Mouse (Mus musculus) frontal cortex, postnatal 36 days (tissue): ENCODE measurements around the gene Nrp2.
A peak's percentile ranks its signal among the peaks of the same experiment; 100 is the strongest.

ENCODE experiments used
- DNase-seq, 2 experiments: peaks; one replicate each; pipeline ENCODE4 v3.0.0; 2022; ENCODE audit warnings: low spot score in 2 of 2

Nrp2 gene

DNA sequence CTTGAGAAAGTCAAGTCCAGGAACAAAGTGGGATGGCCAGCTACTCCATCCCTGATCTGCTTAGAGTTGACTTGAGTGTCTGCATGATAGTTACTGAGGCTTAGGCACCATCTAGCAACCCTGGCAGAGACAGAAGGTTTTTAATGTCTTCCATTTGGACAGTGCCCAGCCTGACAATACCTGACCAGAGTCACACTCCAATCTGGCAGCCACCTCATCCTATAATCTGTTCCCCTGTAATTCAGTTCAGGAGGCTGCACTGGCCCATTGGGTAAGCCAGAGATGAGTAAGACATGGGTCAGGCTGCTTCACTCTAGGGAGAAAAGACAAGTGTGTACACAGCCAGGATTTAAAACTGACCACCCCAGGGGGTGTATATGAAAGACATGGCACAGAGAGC, 79.5 kb downstream of the Nrp2 start:
- DNase-seq: no peak

GRCm38 (mm10) chr1:62783354-62784083, 80.4 kb downstream of the Nrp2 start:
- DNase-seq: no peak

GRCm38 (mm10) chr1:62784084-62784392, 81.0 kb downstream of the Nrp2 start:
- DNase-seq: no peak

GRCm38 (mm10) chr1:62786255-62786654, 83.2 kb downstream of the Nrp2 start:
- DNase-seq: peak; percentile 71 to 84

- DNase-seq: no peak
Measured at GRCm38 (mm10) chr1:62787546-62787945, 84.5 kb downstream of the Nrp2 start.

DNA sequence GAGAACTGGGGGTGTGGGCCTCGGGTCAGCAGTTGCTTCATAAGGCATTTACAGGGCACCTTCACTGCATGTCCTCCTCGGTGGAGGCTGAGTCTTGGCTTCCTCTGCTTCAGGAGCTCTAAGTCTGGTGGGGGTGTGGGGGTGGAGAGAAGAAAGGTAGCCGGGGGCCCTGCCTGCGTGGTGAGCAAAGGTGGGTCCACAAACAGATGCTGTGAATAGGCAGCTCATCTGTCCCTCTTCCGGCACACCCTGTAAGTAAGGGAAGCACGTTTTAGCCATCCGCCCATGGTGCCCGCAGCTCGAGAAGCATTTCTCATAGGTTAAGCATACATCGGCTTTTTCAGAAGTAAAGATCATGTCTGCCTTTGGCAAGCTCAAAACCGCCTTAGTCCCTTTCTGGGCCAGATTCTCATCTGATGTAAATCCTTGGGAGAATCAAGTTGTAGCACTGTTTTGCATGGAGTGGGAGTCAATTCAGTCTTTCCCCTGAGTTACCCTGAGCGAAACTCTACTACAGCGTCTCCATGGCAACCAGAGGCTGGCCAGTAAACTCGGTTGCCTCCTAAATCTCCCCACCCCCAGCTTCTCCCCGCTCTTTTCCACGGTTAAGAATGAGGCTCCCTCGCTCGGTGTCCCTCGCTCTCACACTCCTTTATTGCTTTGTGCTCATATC, 91.3 kb downstream of the Nrp2 start:
- DNase-seq: peak; percentile 68 to 77

- DNase-seq: no peak
Measured at GRCm38 (mm10) chr1:62794896-62795255, 91.8 kb downstream of the Nrp2 start.

- DNase-seq: peak in 1 of 2 experiments; percentile 42
Measured at GRCm38 (mm10) chr1:62795307-62796037, 92.4 kb downstream of the Nrp2 start.

DNA sequence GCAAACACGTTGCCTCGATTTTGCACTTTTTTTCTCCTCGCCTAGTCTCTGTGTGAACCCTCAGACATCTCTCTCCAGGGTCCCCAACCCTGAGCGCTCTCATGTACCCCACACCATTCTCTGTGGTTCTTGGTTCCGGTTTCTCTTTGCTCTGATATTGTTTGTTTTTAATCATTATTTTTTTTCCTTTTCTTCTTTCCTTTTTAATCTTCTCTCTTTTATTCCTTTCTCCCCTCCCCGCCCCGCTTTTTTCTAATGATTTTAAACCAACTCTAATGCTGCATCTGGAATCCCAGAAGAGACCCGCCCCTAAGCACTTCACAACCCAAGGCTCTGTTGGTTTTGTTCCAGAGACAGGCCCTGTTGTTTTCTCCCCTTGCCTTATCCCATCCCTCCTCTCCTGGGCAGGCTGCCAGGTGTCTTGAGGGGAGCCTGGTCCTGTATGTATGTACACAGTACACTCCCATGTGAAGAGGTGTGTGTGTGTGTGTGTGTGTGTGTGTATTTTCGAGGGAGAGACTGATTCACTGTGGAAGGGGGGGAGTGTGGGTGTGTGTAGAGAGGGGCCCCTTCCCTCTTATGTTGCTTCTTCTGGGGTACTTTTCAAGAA, 93.1 kb downstream of the Nrp2 start:
- DNase-seq: no peak

GRCm38 (mm10) chr1:62799427-62799826, 96.3 kb downstream of the Nrp2 start:
- no peak for DNase-seq

DNA sequence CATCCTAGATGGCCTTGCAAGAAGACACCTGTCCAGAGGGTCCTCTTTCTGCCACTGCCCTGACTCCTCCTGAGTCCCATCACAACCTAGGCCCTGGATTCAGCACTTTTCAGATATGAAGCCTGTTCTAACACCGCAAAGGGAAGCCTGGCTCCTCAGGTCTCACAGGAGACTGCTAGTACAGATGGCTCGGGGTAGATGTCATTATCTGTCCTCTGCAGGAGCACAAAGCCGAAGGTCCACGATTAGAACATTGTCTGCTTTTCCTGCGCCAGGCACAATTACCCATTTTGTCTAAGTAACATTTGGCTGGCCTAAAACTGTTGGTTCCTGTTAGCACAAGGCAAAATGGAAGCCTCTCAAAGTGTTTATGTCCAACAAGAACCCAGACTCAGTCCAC, 97.3 kb downstream of the Nrp2 start:
- no peak for DNase-seq

GRCm38 (mm10) chr1:62801429-62801828, 98.3 kb downstream of the Nrp2 start:
- DNase-seq: no peak

- no peak for DNase-seq
Measured at GRCm38 (mm10) chr1:62801842-62802241, 98.8 kb downstream of the Nrp2 start.

GRCm38 (mm10) chr1:62803544-62803943, 100.5 kb downstream of the Nrp2 start:
- DNase-seq: no peak

- DNase-seq: no peak
Measured at GRCm38 (mm10) chr1:62806014-62806413, 102.9 kb downstream of the Nrp2 start.

DNA sequence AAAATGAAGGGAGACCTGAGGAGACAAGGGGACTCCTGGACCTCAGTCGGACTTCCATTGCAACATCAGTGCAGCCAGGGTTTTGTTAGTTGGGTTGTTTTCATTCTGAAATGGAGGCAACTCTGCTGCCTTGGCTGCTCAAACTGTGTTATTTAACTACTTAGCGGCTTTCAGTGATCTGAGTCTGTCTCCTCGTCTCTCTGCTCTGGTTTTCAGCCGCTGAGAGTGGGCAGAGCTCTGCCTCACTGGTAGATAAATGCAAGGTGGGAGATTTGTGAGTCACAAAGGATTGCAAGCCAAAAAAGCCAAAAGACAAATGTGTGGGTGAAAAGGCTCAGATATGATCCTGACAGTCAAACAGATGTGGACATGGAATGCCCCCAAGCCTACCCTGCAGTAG, 105.3 kb downstream of the Nrp2 start:
- peak; percentile 41 to 45 for DNase-seq

DNA sequence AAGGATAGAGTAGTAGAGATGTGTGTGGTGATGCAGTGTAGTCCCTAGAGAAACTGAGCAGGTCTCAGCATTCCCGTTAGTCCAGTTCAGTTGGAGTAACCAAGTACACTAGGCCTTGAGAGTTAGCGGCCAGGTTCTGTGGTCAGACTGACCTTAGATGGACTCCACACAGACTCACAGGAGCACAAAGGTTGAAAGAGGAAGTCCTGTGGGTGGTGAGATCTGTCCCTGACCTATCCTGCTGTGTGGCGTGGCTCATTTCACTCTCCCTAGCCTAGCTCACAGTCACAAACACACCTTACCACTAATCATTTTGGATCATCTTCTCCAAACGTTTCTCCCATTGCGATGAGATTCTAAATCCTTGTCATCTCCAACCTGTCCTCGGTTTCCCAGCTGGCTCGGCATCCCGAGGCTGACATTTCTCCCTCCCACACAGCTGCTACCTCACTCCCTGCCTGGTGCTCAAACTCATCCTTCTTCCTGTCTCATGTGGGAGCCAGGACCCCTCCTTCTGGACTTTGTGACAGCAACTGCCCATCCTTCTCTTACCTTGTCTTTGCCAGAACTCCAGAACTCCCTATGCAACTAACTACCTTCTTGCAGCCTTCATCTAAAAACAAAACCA, 106.6 kb downstream of the Nrp2 start:
- DNase-seq: no peak

DNA sequence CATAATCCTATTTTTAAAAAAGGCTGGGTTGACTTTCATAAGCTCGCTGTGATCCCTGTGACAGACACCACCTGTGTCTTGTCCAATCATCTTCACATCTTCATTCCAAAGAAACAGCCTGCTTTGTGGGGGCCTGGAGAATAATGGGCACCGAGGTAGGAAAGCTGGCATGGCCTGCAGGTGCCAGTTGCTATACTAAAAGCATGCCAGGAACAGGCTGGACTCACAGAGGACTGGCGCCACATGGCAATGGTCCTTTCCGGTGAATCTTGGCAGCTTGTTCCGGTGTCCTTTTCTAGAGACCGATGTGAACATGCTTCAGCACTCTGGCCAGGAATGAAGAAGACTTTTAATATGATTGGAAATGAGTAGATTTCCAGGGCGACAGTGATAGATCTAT, 108.1 kb downstream of the Nrp2 start:
- no peak for DNase-seq

DNA sequence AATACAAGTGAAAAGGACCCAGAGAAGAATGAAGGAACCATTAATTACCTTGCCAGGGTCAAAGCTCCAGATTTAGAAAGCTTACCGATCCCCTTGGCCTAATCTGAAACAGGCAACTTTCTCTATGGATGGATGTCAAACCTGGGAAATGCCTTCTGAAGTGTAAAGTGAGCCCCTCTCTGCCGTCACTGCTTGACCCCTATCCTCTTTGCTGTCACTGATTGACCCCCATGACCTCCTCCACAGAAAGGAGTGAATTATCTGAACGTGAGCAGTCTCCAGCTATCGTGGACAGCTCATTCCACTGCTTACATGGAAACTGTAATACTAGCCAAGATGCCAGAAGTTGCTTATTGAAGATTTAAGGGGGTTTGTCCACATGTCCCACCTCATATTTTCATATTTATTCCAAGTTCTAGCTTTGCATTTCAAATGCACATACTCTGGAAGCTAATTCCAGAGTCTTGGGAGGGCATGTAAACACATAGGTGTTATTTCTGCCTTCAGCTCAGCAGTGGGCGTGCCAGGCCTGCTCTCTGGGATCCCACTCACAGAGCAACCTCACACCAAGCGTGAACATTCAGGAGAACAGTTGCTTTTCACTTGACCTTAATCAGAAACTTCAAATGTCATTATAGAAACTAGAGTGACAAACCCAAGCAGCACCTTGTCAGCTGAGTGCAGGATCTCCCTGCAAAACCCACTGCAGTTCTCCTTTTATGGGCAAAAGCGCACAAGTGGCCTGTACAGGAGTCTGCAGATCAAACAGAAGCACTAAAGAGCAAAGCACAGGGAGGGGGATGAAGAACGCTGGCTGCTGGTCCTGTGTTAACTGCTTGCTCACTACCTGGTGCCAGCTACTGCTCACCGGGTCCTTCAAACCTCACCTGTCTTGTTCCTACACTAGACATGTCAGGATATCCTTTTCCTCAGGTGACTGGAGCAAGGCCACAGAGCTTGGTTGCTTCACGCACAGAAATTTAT, 109.9 kb downstream of the Nrp2 start:
- DNase-seq: no peak

DNA sequence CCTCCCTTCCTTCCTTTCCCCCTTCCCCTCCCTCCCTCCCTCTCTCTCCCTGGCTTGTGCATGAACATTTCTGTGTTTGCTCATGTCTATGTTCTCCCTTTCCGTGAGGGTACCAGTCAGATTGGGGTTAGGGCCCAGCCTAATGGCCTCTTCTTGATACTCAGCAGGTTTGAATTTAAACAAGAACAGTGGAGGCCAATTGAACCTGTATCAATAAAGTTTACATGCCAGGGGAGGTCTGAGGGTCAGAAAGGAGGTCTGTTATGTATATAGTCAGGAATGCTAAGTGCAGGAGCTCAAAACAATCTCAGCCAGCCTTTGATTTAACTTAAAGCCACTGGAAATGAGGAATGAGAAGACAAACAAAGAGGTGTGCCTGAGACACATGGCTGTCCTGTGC, 110.9 kb downstream of the Nrp2 start:
- DNase-seq: no peak

GRCm38 (mm10) chr1:62817566-62817965, 114.5 kb downstream of the Nrp2 start:
- no peak for DNase-seq
